Mouse (Mus musculus) CH12F3 (cell line): ENCODE results near the gene Wdhd1.
"Not testable (repeated sequence)": the region's sequence is repeated elsewhere in the genome, so short reads cannot be mapped to it uniquely, and the experiment has no call there.

ENCODE experiments used
- in situ Hi-C: fragments of 300-500 bp; cut with MboI; formaldehyde crosslinking; loops from 2 replicates; pipeline ENCODE4 v1.14.3; 2020; ENCODE audit warnings: low sequenced_read_pairs

Gene Wdhd1

GRCm38 (mm10) chr14:47276637-47277393 lies at the start of gene Wdhd1, which contains the start of gene Socs4:
TSS of gene Wdhd1 (minus strand) at chr14:47276857.
TSS of gene Socs4 (plus strand) at chr14:47276931.
- in situ Hi-C loops, result no loop called here

DNA sequence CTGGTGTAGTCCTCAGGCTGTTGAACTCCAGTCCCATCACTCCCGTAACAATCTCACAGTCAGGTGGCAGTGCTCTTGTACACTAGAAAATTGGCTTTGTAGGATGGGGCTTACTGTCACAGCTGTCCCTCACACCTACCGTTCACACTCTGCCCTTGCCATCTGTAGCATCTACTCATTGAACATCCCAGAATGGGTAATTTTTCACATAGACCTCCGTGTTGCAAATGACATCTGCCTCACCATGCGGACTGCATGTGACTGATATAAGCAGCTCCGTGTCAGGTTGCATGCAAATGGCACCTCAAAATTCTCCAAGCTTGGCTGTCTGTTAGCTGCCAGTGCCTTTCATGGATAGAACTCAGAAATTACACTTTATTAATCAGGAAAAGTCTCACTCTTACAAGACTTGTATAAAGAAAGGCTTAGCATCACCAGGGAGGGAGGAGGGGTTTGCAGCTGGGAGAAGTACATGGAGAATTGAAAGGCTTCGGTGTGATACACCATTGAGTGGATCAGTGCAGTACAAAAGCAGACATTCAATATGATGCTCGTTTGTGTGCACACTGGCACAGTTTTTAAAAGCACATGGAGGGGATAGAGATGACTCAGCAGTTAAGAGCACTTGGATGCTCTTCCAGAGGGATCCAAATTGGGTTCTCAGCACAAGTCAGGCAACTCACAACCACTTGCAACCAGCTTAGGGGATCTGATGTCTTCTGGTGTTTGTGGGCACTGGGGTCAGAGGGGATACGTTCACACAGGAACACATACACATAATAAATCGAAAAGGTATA lies 49.5 kb upstream of the Wdhd1 start:
- in situ Hi-C loops, result no loop called here

DNA sequence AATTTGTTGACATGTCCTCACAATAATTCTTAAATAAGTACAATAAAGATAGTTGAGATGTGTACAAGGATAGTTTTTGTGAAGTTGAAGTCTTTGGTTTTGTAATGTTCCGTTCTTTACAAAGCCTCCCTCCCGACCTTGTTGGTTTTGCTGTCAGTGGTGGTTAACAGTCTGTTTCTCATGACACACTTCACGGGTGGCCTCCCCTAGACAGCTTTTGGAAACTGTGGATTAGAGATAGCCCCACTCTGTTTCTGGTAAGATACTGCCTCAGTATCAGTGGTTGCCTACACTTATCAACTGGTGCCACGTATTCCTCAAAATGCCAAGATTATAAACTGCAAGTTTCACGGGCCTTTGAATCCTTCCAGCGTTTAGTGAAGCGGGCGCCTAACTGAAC lies 44.9 kb upstream of the Wdhd1 start:
- in situ Hi-C loops, result not testable (repeated sequence)

DNA sequence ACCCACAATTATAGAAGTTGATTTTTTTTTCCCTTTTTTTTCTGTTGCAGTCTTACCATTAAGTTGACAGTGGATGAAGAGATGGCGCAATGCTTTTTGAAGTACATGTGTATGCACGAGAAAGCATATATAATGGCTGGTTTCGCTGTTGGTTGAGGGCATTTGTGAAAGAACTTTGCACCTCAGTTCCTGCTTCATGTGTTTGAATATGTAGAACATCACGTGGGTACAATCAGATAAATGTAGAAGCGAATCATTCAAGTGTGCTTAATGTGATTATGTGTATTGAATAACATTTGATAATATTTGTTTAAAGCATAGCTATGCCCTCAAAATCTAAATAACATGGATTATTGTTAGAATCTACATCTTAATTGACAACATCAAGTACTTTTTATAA lies 42.7 kb upstream of the Wdhd1 start:
- in situ Hi-C loops, result no loop called here

DNA sequence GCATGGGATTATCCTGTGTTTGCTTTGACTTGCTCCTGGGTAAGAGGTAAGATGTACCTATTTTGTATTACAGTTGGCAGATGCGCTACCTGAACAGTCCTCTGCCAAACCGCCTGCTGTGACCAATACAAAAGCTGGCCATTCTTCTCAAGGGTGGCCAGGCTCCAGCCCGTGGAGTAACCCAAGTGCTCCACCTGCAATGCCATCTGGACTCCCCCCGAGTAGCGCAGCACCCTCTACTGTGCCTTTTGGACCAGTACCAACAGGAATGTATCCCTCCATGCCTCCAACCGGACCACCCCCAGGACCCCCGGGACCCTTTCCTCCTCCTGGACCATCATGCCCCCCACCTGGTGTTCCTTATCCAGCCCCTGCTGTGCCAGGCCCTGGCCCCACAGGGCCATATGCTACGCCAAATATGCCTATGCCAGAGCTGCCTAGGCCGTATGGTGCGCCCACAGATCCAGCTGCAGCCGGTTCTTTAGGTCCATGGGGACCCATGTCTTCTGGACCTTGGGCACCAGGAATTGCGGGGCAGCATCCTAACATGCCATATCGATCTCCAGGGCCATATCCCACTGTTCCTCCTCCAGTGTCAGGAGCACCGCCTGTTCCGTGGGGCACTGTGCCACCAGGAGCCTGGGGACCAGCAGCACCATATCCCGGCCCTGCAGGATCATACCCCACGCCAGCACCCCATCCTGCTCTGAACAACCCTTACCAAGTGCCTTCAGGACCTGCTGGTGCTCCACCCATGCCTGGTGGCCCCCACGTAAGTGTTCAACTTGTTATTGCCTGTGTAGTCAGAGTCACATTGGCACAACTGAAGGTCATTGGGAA lies 33.9 kb upstream of the Wdhd1 start:
- in situ Hi-C loops, result no loop called here

GRCm38 (mm10) chr14:47309061-47309460 lies 32.4 kb upstream of the Wdhd1 start:
- in situ Hi-C loops, result no loop called here

GRCm38 (mm10) chr14:47307669-47308068 lies 31.0 kb upstream of the Wdhd1 start:
- in situ Hi-C loops, result no loop called here

DNA sequence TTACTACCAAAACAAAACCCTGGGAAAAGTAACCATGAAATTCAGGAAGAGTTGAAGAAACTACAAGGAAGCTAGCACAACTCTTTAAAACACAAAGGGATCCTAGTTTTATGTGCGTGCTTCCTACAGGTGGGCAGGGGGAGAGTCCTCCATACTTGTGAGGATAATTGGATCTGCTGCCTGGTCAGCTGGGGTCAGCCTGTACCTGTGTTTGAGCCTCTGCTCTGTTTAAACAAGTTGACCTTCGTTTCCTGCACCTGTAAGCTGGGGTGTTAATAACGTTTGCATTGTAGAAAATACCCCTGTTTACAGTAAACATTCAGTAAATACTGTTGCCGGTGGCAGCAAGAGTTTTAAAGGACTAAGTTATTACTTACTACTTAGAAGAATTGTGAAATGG lies 29.3 kb upstream of the Wdhd1 start:
- in situ Hi-C loops, result no loop called here

DNA sequence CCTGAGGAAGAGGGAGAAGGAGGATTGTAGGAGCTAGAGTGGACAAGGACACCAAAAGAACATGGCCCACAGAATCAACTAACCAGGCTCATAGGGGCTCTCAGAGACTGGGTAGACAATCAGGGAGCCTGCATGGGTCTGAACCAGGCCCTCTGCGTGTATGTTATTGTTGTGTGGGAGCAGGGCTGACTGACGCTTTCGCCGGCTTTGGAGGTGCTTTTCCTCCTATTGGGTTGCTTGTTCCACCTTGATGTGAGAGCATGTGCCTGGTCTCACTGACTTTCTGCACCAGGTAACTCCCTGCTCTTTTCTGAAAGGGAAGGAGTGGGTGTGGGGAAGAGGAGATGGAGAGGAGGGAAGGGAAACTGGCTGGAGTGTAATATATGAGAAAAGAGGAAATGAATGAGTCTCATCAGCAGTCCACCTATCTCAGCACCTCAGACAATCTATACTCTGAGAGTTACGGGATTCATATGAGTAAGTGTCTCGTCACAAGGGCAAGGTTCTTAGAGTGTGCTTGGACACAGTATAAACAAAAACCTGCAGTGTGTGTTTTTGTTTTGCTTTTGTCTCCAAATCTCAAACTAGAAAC lies 28.3 kb upstream of the Wdhd1 start:
- in situ Hi-C loops, result no loop called here

GRCm38 (mm10) chr14:47302885-47303680 lies 26.4 kb upstream of the Wdhd1 start:
- in situ Hi-C loops, result no loop called here

- in situ Hi-C loops, result no loop called here
Observed at GRCm38 (mm10) chr14:47298819-47299261, 22.2 kb upstream of the Wdhd1 start.

GRCm38 (mm10) chr14:47298408-47298792 lies 21.7 kb upstream of the Wdhd1 start:
- in situ Hi-C loops, result no loop called here

- in situ Hi-C loops, result no loop called here
Observed at GRCm38 (mm10) chr14:47297785-47298407, 21.2 kb upstream of the Wdhd1 start, which contains the start of gene Mapk1ip1l. TSS of gene Mapk1ip1l (plus strand) at chr14:47298266.

DNA sequence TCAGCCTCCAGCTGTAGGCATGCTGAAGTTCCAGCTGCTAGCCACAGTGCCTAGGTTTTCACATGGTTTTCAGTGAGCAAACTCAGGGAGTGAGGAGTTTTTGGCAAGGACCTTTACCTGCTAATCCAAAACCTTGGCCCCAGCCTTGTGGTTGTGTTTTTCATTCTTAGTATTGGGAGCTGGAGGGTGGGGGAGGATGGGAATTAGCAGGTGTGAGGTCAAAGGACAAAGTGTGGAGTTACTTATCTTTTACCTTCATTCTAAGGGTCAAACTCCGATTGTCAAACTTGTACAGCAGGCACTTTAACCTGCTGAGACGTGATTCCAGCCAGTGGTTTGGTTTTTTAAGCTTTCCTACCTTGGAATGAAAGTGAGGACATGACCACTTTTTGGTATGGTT lies 19.6 kb upstream of the Wdhd1 start:
- in situ Hi-C loops, result no loop called here

- in situ Hi-C loops, result no loop called here
Observed at GRCm38 (mm10) chr14:47294136-47294535, 17.5 kb upstream of the Wdhd1 start.

DNA sequence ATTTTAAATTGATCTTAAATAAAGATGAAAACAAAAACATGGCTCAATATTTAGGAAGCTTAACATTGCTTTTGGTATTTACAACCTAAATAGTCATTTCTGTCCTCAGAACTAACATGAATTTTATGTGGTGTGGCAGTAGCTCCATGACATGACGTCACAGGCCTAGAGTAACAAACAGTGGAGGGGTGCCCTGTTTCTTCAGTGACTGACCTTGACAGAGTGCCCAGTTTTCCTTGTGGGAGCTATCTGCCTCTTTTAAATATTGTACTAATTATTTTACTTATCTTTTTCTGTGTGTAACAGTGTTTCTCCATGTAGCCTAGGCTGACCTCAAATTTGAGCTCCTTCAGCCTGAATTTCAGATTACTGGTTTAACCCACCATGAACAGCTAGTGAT lies 15.1 kb upstream of the Wdhd1 start:
- in situ Hi-C loops, result no loop called here

GRCm38 (mm10) chr14:47287021-47287420 lies 10.4 kb upstream of the Wdhd1 start:
- in situ Hi-C loops, result no loop called here

DNA sequence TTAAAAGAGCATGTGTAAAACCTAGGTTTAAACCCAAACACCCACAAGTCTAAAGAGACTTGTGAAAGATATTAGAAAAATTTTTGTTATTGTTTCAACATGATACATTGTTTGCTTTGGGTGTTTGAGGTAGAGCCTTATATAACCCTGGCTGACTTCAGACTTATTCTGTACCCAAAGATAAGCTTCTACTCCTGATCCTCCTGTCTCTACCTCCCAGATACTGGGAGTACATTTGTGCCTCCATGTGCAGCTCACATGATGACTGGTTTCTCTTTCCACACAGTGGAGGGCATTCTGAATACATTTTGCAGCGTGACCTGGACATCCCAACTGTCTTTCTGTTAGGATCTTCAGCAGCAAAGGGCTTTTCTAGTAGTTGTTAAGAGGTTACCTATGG lies 9.6 kb upstream of the Wdhd1 start:
- in situ Hi-C loops, result no loop called here

DNA sequence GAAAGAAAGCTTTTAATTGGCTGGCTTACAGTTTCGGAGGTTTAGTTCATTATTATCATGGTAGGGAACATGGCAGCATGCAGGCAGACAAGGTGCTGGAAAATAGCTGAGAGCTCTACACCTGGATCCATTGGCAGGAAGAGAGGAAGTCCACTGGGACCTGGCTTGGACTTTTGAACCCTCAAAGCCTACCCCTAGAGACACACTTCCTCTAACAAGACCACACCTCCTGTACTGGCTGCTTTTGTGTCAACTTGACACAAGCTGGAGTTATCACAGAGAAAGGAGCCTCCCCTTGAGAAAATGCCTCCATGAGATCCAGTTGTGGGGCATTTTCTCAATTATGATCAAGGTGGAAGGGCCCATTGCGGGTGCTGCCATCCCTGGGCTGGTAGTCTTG lies 8.6 kb upstream of the Wdhd1 start:
- in situ Hi-C loops, result no loop called here

GRCm38 (mm10) chr14:47283568-47283967 lies 6.9 kb upstream of the Wdhd1 start:
- in situ Hi-C loops, result no loop called here
